Mouse (Mus musculus) A20 (cell line): Measurements from ENCODE around the gene Klra8.
"Not testable (repeated sequence)": the region's sequence is repeated elsewhere in the genome, so short reads cannot be mapped to it uniquely, and the experiment has no call there.

Experiments
- DNase-seq: peaks from one replicate; pipeline ENCODE4 v3.0.0-alpha.2; 2011; ENCODE audit warnings: low read depth, low spot score

Klra8 gene

GRCm38 (mm10) chr6:130129798-130130197 lies at the start of gene Klra8:
Klra8 (minus strand) TSS chr6:130129898.
- DNase-seq = not testable (repeated sequence)

DNA sequence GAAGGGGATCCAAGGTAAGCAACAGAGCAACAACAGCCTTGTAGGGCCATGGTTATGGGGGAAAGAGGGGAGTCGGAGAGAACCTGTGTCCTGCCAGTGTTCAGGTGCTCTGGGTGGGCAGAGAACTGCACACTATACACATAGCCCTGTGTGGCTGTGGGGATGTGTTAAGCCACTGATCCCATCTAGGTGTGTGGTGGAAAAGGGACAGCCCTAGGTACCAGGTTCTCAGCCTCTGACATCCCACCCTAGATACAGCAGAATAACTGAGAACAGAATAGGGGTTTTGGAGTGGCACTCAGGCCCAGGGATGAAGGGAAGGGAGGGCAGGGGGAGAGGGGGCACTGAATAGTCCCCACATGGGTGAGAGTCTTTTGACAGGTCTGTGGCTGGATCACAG lies 19.2 kb downstream of the Klra8 start:
- DNase-seq = no peak

- DNase-seq = not testable (repeated sequence)
Measured at GRCm38 (mm10) chr6:130102743-130103142, 27.0 kb downstream of the Klra8 start.

- DNase-seq = no peak
Measured at GRCm38 (mm10) chr6:130092336-130092948, 37.3 kb downstream of the Klra8 start.

DNA sequence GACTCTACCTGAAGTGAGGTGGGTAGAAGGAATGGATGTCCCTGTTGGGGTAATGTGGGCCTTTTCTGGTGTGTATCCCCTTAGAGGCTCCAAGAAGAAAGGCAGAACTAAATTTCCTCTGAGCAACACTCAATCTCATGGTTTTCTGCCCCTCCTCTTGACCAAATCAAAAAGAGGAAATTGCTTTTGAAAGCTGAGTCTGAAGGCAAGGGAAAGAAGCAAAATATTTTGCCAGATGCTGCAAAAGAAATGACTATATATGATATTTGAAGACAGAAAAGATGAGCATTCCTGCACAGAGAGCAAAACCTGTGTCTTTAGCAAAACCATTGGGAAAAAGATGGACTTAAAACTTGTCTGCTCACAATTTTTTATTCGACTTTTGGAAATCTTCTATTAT lies 62.5 kb downstream of the Klra8 start, which contains the start of gene Klra4:
Klra4 (minus strand) TSS at position 101 of the 400 bp plus-strand sequence.
- not testable (repeated sequence) for DNase-seq
